Mouse (Mus musculus): ENCODE measurements at regions not wholly inside any gene's neighbourhood (a gene's known extent, or its start where the extent isn't known, plus 50 kb on each side); places are given as distances from the start of the nearest gene placed in this dataset.

- ATAC-seq (ENCODE audit: extremely low read depth, insufficient number of reproducible peaks, low FRiP score, poor library complexity, severe bottlenecking), result no peak
- no peaks in the 10 kb centered on the region for H3K36me3 ChIP-seq (replicated peaks)
- DNase-seq (ENCODE audit: low spot score), result no peak
- H3K4me1 ChIP-seq (ENCODE audit: insufficient read depth, low read depth, low read length), result no peaks in the 10 kb centered on the region
- no peak for TF ChIP-seq GATA1 (IDR thresholded peaks at IDR 0.05; ENCODE audit: borderline replicate concordance, low read length)
- TF ChIP-seq CTCF (IDR thresholded peaks at IDR 0.05; ENCODE audit: low read depth, low read length), result no peak
- TF ChIP-seq POLR2AphosphoS5 (IDR thresholded peaks at IDR 0.05; ENCODE audit: insufficient replicate concordance, low read depth, low read length), result no peak
- TF ChIP-seq TAL1 (conservative IDR thresholded peaks at IDR 0.05; ENCODE audit: low read depth, low read length), result no peak
- TF ChIP-seq GATA2 (IDR thresholded peaks at IDR 0.05; ENCODE audit: borderline replicate concordance, low read depth, low read length), result no peak
- peaks cover 17% of the 10 kb centered on the region for H3K9me3 ChIP-seq (replicated peaks)
- H3K4me3 ChIP-seq (ENCODE audit: low read depth, low read length), result no peak overlapping the region
- H3K27me3 ChIP-seq (ENCODE audit: insufficient read depth, low read length), result no peaks in the 10 kb centered on the region
Measured at GRCm38 (mm10) chr7:128937976-128938730, 193.4 kb downstream of the Sec23ip start.

- DNase-seq (ENCODE audit: low spot score) (no peak), ATAC-seq (ENCODE audit: extremely low read depth, insufficient number of reproducible peaks, low FRiP score, poor library complexity, severe bottlenecking) (no peak)
- Histone ChIP-seq H3K4me1 (ENCODE audit: insufficient read depth, low read depth, low read length) (no peaks in the 10 kb centered on the region), H3K4me3 (ENCODE audit: low read depth, low read length) (no peak overlapping the region), H3K36me3 (replicated peaks) (no peaks in the 10 kb centered on the region), H3K9me3 (replicated peaks) (peaks cover 22% of the 10 kb centered on the region), H3K27me3 (ENCODE audit: insufficient read depth, low read length) (no peaks in the 10 kb centered on the region)
- no peak for TF ChIP-seq TAL1 (conservative IDR thresholded peaks at IDR 0.05; ENCODE audit: low read depth, low read length)
- no peak for TF ChIP-seq CTCF (IDR thresholded peaks at IDR 0.05; ENCODE audit: low read depth, low read length)
- no peak for TF ChIP-seq POLR2AphosphoS5 (IDR thresholded peaks at IDR 0.05; ENCODE audit: insufficient replicate concordance, low read depth, low read length)
- no peak for TF ChIP-seq GATA1 (IDR thresholded peaks at IDR 0.05; ENCODE audit: borderline replicate concordance, low read length)
- TF ChIP-seq GATA2 (IDR thresholded peaks at IDR 0.05; ENCODE audit: borderline replicate concordance, low read depth, low read length), result no peak
Measured at GRCm38 (mm10) chr7:128960575-128960974, 215.8 kb downstream of the Sec23ip start.

- no peak for DNase-seq (ENCODE audit: low spot score)
- H3K9me3 ChIP-seq (replicated peaks), result peaks cover 13% of the 10 kb centered on the region
- no peak overlapping the region for H3K4me3 ChIP-seq (ENCODE audit: low read depth, low read length)
- no peaks in the 10 kb centered on the region for H3K4me1 ChIP-seq (ENCODE audit: insufficient read depth, low read depth, low read length)
- no peak for ATAC-seq (ENCODE audit: extremely low read depth, insufficient number of reproducible peaks, low FRiP score, poor library complexity, severe bottlenecking)
- H3K36me3 ChIP-seq (replicated peaks), result no peaks in the 10 kb centered on the region
- H3K27me3 ChIP-seq (ENCODE audit: insufficient read depth, low read length), result no peaks in the 10 kb centered on the region
- TF ChIP-seq GATA1 (IDR thresholded peaks at IDR 0.05; ENCODE audit: borderline replicate concordance, low read length) (no peak), POLR2AphosphoS5 (IDR thresholded peaks at IDR 0.05; ENCODE audit: insufficient replicate concordance, low read depth, low read length) (no peak), GATA2 (IDR thresholded peaks at IDR 0.05; ENCODE audit: borderline replicate concordance, low read depth, low read length) (no peak), TAL1 (conservative IDR thresholded peaks at IDR 0.05; ENCODE audit: low read depth, low read length) (no peak), CTCF (IDR thresholded peaks at IDR 0.05; ENCODE audit: low read depth, low read length) (no peak)
Measured at GRCm38 (mm10) chr7:128979904-128980303, 235.2 kb downstream of the Sec23ip start.

- no peak for DNase-seq (ENCODE audit: low spot score)
- TF ChIP-seq POLR2AphosphoS5 (IDR thresholded peaks at IDR 0.05; ENCODE audit: insufficient replicate concordance, low read depth, low read length) (no peak), GATA1 (IDR thresholded peaks at IDR 0.05; ENCODE audit: borderline replicate concordance, low read length) (no peak), GATA2 (IDR thresholded peaks at IDR 0.05; ENCODE audit: borderline replicate concordance, low read depth, low read length) (no peak), CTCF (IDR thresholded peaks at IDR 0.05; ENCODE audit: low read depth, low read length) (no peak), TAL1 (conservative IDR thresholded peaks at IDR 0.05; ENCODE audit: low read depth, low read length) (no peak)
- no peak overlapping the region for H3K4me3 ChIP-seq (ENCODE audit: low read depth, low read length)
- H3K36me3 ChIP-seq (replicated peaks), result no peaks in the 10 kb centered on the region
- no peaks in the 10 kb centered on the region for H3K27me3 ChIP-seq (ENCODE audit: insufficient read depth, low read length)
- H3K4me1 ChIP-seq (ENCODE audit: insufficient read depth, low read depth, low read length), result no peaks in the 10 kb centered on the region
- no peak for ATAC-seq (ENCODE audit: extremely low read depth, insufficient number of reproducible peaks, low FRiP score, poor library complexity, severe bottlenecking)
- peaks cover 13% of the 10 kb centered on the region for H3K9me3 ChIP-seq (replicated peaks)
Measured at GRCm38 (mm10) chr7:128980827-128981226, 236.1 kb downstream of the Sec23ip start.

- no peaks in the 10 kb centered on the region for H3K36me3 ChIP-seq (replicated peaks)
- no peak overlapping the region for H3K4me3 ChIP-seq (ENCODE audit: low read depth, low read length)
- TF ChIP-seq GATA1 (IDR thresholded peaks at IDR 0.05; ENCODE audit: borderline replicate concordance, low read length) (no peak), GATA2 (IDR thresholded peaks at IDR 0.05; ENCODE audit: borderline replicate concordance, low read depth, low read length) (no peak), CTCF (IDR thresholded peaks at IDR 0.05; ENCODE audit: low read depth, low read length) (no peak), TAL1 (conservative IDR thresholded peaks at IDR 0.05; ENCODE audit: low read depth, low read length) (no peak), POLR2AphosphoS5 (IDR thresholded peaks at IDR 0.05; ENCODE audit: insufficient replicate concordance, low read depth, low read length) (no peak)
- H3K9me3 ChIP-seq (replicated peaks), result peaks cover 37% of the 10 kb centered on the region
- DNase-seq (ENCODE audit: low spot score), result no peak
- no peaks in the 10 kb centered on the region for H3K4me1 ChIP-seq (ENCODE audit: insufficient read depth, low read depth, low read length)
- H3K27me3 ChIP-seq (ENCODE audit: insufficient read depth, low read length), result no peaks in the 10 kb centered on the region
- ATAC-seq (ENCODE audit: extremely low read depth, insufficient number of reproducible peaks, low FRiP score, poor library complexity, severe bottlenecking), result no peak
Measured at GRCm38 (mm10) chr7:128998759-128999158, 254.0 kb downstream of the Sec23ip start.

GRCm38 (mm10) chr7:129002419-129002818 lies 254.4 kb upstream of the Plpp4 start:
- Histone ChIP-seq H3K9me3 (replicated peaks) (peaks cover 34% of the 10 kb centered on the region), H3K4me1 (ENCODE audit: insufficient read depth, low read depth, low read length) (no peaks in the 10 kb centered on the region), H3K36me3 (replicated peaks) (no peaks in the 10 kb centered on the region), H3K27me3 (ENCODE audit: insufficient read depth, low read length) (no peaks in the 10 kb centered on the region), H3K4me3 (ENCODE audit: low read depth, low read length) (no peak overlapping the region)
- ATAC-seq (ENCODE audit: extremely low read depth, insufficient number of reproducible peaks, low FRiP score, poor library complexity, severe bottlenecking) (no peak), DNase-seq (ENCODE audit: low spot score) (no peak)
- TF ChIP-seq CTCF (IDR thresholded peaks at IDR 0.05; ENCODE audit: low read depth, low read length) (no peak), GATA2 (IDR thresholded peaks at IDR 0.05; ENCODE audit: borderline replicate concordance, low read depth, low read length) (no peak), POLR2AphosphoS5 (IDR thresholded peaks at IDR 0.05; ENCODE audit: insufficient replicate concordance, low read depth, low read length) (no peak), GATA1 (IDR thresholded peaks at IDR 0.05; ENCODE audit: borderline replicate concordance, low read length) (no peak), TAL1 (conservative IDR thresholded peaks at IDR 0.05; ENCODE audit: low read depth, low read length) (no peak)
